Mouse (Mus musculus): ENCODE data around the gene Tex36. TPM values are rescaled to one million over a fixed set of nuclear protein-coding genes. Genes with fewer than 3 reads are reported as not detected.

The Tex36 gene
- polyA plus RNA-seq, 1 experiment = not detected

- TF ChIP-seq MAX (IDR thresholded peaks at IDR 0.05; ENCODE audit: low read depth) = no peak
- no peak overlapping the region for H3K4me2 ChIP-seq (ENCODE audit: low read depth)
- H3K36me3 ChIP-seq (ENCODE audit: control insufficient read depth, insufficient read depth) = no peaks in the 10 kb centered on the region
- no peak overlapping the region for H3ac ChIP-seq (ENCODE audit: control insufficient read depth, insufficient read length)
- no peaks in the 10 kb centered on the region for H3K79me2 ChIP-seq (ENCODE audit: control insufficient read depth, insufficient read depth)
- no peaks in the 10 kb centered on the region for H3K27me3 ChIP-seq (ENCODE audit: control insufficient read depth, insufficient read depth, insufficient read length)
- no peak overlapping the region for H3K4me3 ChIP-seq
These were observed 51.0 kb downstream of the Tex36 start for GRCm38 (mm10) chr7:133551000-133551399.

- peaks cover 4% of the 10 kb centered on the region for H3K27me3 ChIP-seq (ENCODE audit: control insufficient read depth, insufficient read depth, insufficient read length)
- H3K79me2 ChIP-seq (ENCODE audit: control insufficient read depth, insufficient read depth) = no peaks in the 10 kb centered on the region
- H3K4me3 ChIP-seq = no peak overlapping the region
- TF ChIP-seq POLR2A (IDR thresholded peaks at IDR 0.05; ENCODE audit: insufficient read length, low read depth) (no peak), REST (IDR thresholded peaks at IDR 0.05; ENCODE audit: insufficient read depth, insufficient read length) (no peak), SRF (IDR thresholded peaks at IDR 0.05; ENCODE audit: control insufficient read depth, insufficient read length, low read depth) (no peak), TCF3 (IDR thresholded peaks at IDR 0.05; ENCODE audit: insufficient read length, low read depth) (no peak), POLR2AphosphoS2 (IDR thresholded peaks at IDR 0.05; ENCODE audit: insufficient read length, low read depth) (no peak), TCF12 (IDR thresholded peaks at IDR 0.05; ENCODE audit: insufficient read depth, poor library complexity, severe bottlenecking) (no peak), MAX (IDR thresholded peaks at IDR 0.05; ENCODE audit: low read depth) (no peak), MYOG (IDR thresholded peaks at IDR 0.05; ENCODE audit: control insufficient read depth in 1 of 3, insufficient read depth in 1 of 3, insufficient read length in 2 of 3, low read depth in 2 of 3) (no peak), MYOD1 (IDR thresholded peaks at IDR 0.05; ENCODE audit: control insufficient read depth in 1 of 3, insufficient read length in 2 of 3, low read depth in 2 of 3) (no peak), E2F4 (IDR thresholded peaks at IDR 0.05; ENCODE audit: insufficient read depth) (no peak), CEBPB (IDR thresholded peaks at IDR 0.05; ENCODE audit: insufficient read depth, poor library complexity, severe bottlenecking) (no peak), USF1 (IDR thresholded peaks at IDR 0.05; ENCODE audit: low read depth) (no peak)
- no peak overlapping the region for H3ac ChIP-seq (ENCODE audit: control insufficient read depth, insufficient read length)
- no peaks in the 10 kb centered on the region for H3K36me3 ChIP-seq (ENCODE audit: control insufficient read depth, insufficient read depth)
- no peak overlapping the region for H3K4me2 ChIP-seq (ENCODE audit: low read depth)
These were observed 53.5 kb downstream of the Tex36 start for GRCm38 (mm10) chr7:133548434-133548833.

- TF ChIP-seq E2F4 (IDR thresholded peaks at IDR 0.05; ENCODE audit: insufficient read depth) = no peak
- TF ChIP-seq POLR2A (IDR thresholded peaks at IDR 0.05; ENCODE audit: insufficient read length, low read depth) = no peak
- TF ChIP-seq MYOD1 (IDR thresholded peaks at IDR 0.05; ENCODE audit: control insufficient read depth in 1 of 3, insufficient read length in 2 of 3, low read depth in 2 of 3) = no peak
- no peak for TF ChIP-seq CEBPB (IDR thresholded peaks at IDR 0.05; ENCODE audit: insufficient read depth, poor library complexity, severe bottlenecking)
- TF ChIP-seq TCF3 (IDR thresholded peaks at IDR 0.05; ENCODE audit: insufficient read length, low read depth) = no peak
- no peak for TF ChIP-seq MAX (IDR thresholded peaks at IDR 0.05; ENCODE audit: low read depth)
- TF ChIP-seq SRF (IDR thresholded peaks at IDR 0.05; ENCODE audit: control insufficient read depth, insufficient read length, low read depth) = no peak
- TF ChIP-seq MYOG (IDR thresholded peaks at IDR 0.05; ENCODE audit: control insufficient read depth in 1 of 3, insufficient read depth in 1 of 3, insufficient read length in 2 of 3, low read depth in 2 of 3) = no peak
- no peak for TF ChIP-seq TCF12 (IDR thresholded peaks at IDR 0.05; ENCODE audit: insufficient read depth, poor library complexity, severe bottlenecking)
- TF ChIP-seq POLR2AphosphoS2 (IDR thresholded peaks at IDR 0.05; ENCODE audit: insufficient read length, low read depth) = no peak
- no peak for TF ChIP-seq REST (IDR thresholded peaks at IDR 0.05; ENCODE audit: insufficient read depth, insufficient read length)
- no peak for TF ChIP-seq USF1 (IDR thresholded peaks at IDR 0.05; ENCODE audit: low read depth)
- Histone ChIP-seq H3K4me3 (no peak overlapping the region), H3ac (ENCODE audit: control insufficient read depth, insufficient read length) (no peak overlapping the region), H3K4me2 (ENCODE audit: low read depth) (no peak overlapping the region), H3K36me3 (ENCODE audit: control insufficient read depth, insufficient read depth) (no peaks in the 10 kb centered on the region), H3K27me3 (ENCODE audit: control insufficient read depth, insufficient read depth, insufficient read length) (peaks cover 4% of the 10 kb centered on the region), H3K79me2 (ENCODE audit: control insufficient read depth, insufficient read depth) (no peaks in the 10 kb centered on the region)
These were observed 56.3 kb downstream of the Tex36 start for GRCm38 (mm10) chr7:133545631-133546030.

- TF ChIP-seq REST (IDR thresholded peaks at IDR 0.05; ENCODE audit: insufficient read depth, insufficient read length) (no peak), SRF (IDR thresholded peaks at IDR 0.05; ENCODE audit: control insufficient read depth, insufficient read length, low read depth) (no peak), MYOD1 (IDR thresholded peaks at IDR 0.05; ENCODE audit: control insufficient read depth in 1 of 3, insufficient read length in 2 of 3, low read depth in 2 of 3) (no peak), MAX (IDR thresholded peaks at IDR 0.05; ENCODE audit: low read depth) (no peak), E2F4 (IDR thresholded peaks at IDR 0.05; ENCODE audit: insufficient read depth) (no peak), USF1 (IDR thresholded peaks at IDR 0.05; ENCODE audit: low read depth) (no peak)
- no peak overlapping the region for H3ac ChIP-seq (ENCODE audit: control insufficient read depth, insufficient read length)
- no peaks in the 10 kb centered on the region for H3K36me3 ChIP-seq (ENCODE audit: control insufficient read depth, insufficient read depth)
- no peak overlapping the region for H3K4me2 ChIP-seq (ENCODE audit: low read depth)
- no peak overlapping the region for H3K4me3 ChIP-seq
- H3K79me2 ChIP-seq (ENCODE audit: control insufficient read depth, insufficient read depth) = no peaks in the 10 kb centered on the region
- H3K27me3 ChIP-seq (ENCODE audit: control insufficient read depth, insufficient read depth, insufficient read length) = peaks cover 4% of the 10 kb centered on the region
These were observed 57.0 kb downstream of the Tex36 start for GRCm38 (mm10) chr7:133544966-133545365.

GRCm38 (mm10) chr7:133543131-133543530, 58.8 kb downstream of the Tex36 start:
- Histone ChIP-seq H3K36me3 (ENCODE audit: control insufficient read depth, insufficient read depth) (no peaks in the 10 kb centered on the region), H3K79me2 (ENCODE audit: control insufficient read depth, insufficient read depth) (no peaks in the 10 kb centered on the region), H3K4me3 (no peak overlapping the region), H3ac (ENCODE audit: control insufficient read depth, insufficient read length) (no peak overlapping the region), H3K4me2 (ENCODE audit: low read depth) (no peak overlapping the region), H3K27me3 (ENCODE audit: control insufficient read depth, insufficient read depth, insufficient read length) (peaks cover 4% of the 10 kb centered on the region)
- TF ChIP-seq MYOD1 (IDR thresholded peaks at IDR 0.05; ENCODE audit: control insufficient read depth in 1 of 3, insufficient read length in 2 of 3, low read depth in 2 of 3) (no peak), TCF12 (IDR thresholded peaks at IDR 0.05; ENCODE audit: insufficient read depth, poor library complexity, severe bottlenecking) (no peak), MAX (IDR thresholded peaks at IDR 0.05; ENCODE audit: low read depth) (no peak)
